Mouse (Mus musculus) lung, adult 2 months (tissue): ENCODE measurements around the gene Inpp4b. TPM values are rescaled to one million over a fixed set of nuclear protein-coding genes. Genes with fewer than 3 reads are reported as not detected.

Experiments
- DNase-seq: peaks from one replicate; pipeline ENCODE4 v3.0.0; 2022
- H3K4me1 ChIP-seq: fragments of 200-500 bp; 2 replicates; pipeline ENCODE4 v1.6.1; 2011; ENCODE audit warnings: low read length; ENCODE audit not compliant: control insufficient read depth, insufficient read depth
- H3K4me3 ChIP-seq: fragments of 200-500 bp; replicated peaks from 2 replicates; pipeline ENCODE3; 2011; ENCODE audit warnings: low read depth, mild to moderate bottlenecking, control low read depth, low read length; ENCODE audit errors: extremely low read depth
- CTCF ChIP-seq: fragments of 200-500 bp; IDR thresholded peaks from 2 replicates; pipeline ENCODE4 v1.5.1; 2011; ENCODE audit warnings: mild to moderate bottlenecking, low read length, control low read depth; ENCODE audit not compliant: insufficient read depth
- POLR2A ChIP-seq: fragments of 200-500 bp; IDR thresholded peaks from 2 replicates; pipeline ENCODE4 v1.6.1; 2011; ENCODE audit warnings: low read depth, mild to moderate bottlenecking, control low read depth, low read length, borderline replicate concordance; ENCODE audit errors: extremely low read depth
- WGBS: fragments of 180-500 bp; shearing (Covaris S2); methylation state at CpG from one replicate; pipeline ENCODE4 v1.1.7; 2018; 5-methylcytosine and 5-hydroxymethylcytosine counted together
- polyA plus RNA-seq: library from polyadenylated mRNA; depleted of rRNA; stranded (reverse); fragments of >200 nt; gene quantifications from 2 replicates; pipeline ENCODE4 v1.2.3, GENCODE M21; 2012

Inpp4b gene
- polyA plus RNA-seq, 1 experiment = 2.6 TPM

DNA sequence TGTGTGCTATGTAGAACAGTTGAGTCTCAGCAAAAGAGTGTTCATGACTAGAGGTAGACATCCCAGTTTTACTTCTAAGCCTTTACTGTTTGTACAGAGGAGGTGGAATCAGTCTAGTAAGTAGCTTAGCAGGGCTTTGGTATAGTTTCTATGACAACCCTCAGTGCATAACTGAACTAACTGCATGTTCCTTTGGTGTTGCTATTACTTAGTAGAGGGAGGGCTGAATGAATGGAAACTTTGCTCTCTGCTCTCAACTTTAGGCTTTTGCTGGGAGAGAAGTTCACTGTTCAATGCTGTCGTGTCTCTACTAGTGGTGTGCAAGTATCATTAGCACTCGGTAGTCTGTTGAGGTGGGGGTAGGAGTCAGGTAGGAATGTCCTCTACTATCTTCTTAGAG lies 393.3 kb downstream of the Inpp4b start:
- Histone ChIP-seq H3K4me1 (no peaks in the 10 kb centered on the region), H3K4me3 (no peak overlapping the region)
- 82% methylated on average over 2 of the region's 2 CpGs for WGBS
- no peak for TF ChIP-seq POLR2A
- TF ChIP-seq CTCF = no peak
- no peak for DNase-seq

DNA sequence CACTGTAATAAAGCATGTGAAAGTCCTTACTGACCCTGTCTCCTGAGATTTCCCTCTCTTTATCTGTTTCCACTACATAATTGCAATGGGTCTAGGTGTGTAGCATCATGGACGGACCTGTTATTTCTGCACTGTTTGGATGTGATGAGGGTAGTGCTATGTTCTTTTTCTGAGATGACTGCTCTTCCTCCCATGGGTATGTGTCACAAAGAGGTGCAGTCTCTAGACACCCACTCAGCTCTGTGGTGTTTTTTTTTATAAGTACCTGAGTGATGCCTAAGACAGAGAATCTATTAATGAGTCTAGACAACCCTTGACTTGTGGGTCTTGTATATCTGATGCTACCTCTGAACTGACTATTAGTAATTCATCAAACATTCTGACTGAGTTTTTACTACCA lies 393.7 kb downstream of the Inpp4b start:
- WGBS = 95% methylated on average over 1 of the region's 1 CpGs

DNA sequence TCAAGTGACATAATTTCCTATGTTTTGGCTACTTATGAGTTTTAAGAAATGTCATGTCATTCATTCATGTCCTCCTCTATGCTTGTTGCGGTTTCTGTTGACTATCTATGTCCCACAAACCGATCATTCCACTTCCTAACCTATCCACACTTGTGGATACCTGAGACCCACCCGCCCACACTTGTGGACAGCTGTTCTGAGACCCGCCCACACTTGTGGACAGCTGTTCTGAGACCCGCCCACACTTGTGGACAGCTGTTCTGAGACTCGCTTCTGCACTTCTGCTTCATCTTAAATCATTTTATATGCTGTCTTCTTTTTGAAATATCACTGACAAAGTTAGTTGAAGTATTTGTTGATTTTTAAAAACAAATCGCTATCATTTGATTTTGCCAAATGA lies 400.2 kb downstream of the Inpp4b start:
- WGBS = 83% methylated on average over 7 of the region's 7 CpGs
- no peaks in the 10 kb centered on the region for H3K4me1 ChIP-seq
- DNase-seq = no peak
- no peak for TF ChIP-seq CTCF
- TF ChIP-seq POLR2A = no peak
- no peak overlapping the region for H3K4me3 ChIP-seq

More for the DNA sequence above, 393.7 kb downstream of the Inpp4b start:
- DNase-seq = no peak
- Histone ChIP-seq H3K4me1 (no peaks in the 10 kb centered on the region), H3K4me3 (no peak overlapping the region)
- no peak for TF ChIP-seq CTCF
- TF ChIP-seq POLR2A = no peak

DNA sequence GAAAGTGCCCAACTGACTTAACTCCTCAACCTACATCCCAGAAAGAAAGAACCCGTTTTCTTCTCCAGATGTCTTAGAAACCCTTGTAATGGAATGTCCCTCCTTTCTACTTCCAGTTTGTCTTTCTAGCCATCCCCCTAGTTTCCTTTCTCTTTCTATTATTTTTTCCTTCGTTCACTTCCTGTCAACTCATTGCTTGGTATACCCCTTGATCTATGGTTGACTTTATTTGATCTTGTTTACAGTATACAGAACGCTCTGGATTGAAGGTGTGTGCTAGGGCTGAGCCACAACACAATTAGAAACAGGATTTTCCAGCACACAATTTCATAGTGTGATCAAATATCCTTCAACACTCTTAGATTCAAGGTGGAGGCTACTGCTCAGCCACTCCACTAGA lies 400.7 kb downstream of the Inpp4b start:
- no peak for TF ChIP-seq CTCF
- no peak for TF ChIP-seq POLR2A
- no peak for DNase-seq
- Histone ChIP-seq H3K4me1 (no peaks in the 10 kb centered on the region), H3K4me3 (no peak overlapping the region)
- WGBS = 67% methylated on average over 3 of the region's 3 CpGs

DNA sequence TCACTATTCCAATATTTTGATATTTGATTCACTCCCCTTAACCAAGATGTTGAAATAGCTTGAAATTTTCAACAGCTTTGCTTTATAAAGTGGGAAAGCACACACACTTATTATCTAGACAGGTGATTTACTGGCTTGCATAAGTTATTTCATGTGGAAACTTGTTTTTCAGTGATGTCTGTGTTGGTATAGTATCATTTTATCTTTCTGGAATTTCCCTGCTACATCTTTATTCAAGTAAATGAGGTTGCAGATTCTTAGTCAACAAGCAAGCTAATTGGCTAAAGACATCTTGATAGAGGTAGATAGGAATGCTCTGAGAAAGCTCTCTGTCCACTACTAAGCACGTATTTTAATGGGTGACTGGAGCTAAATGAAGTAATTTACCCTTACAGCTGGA lies 403.1 kb downstream of the Inpp4b start:
- TF ChIP-seq CTCF (no peak), POLR2A (no peak)
- H3K4me1 ChIP-seq = no peaks in the 10 kb centered on the region
- 83% methylated on average over 1 of the region's 1 CpGs for WGBS
- H3K4me3 ChIP-seq = no peak overlapping the region
- no peak for DNase-seq

DNA sequence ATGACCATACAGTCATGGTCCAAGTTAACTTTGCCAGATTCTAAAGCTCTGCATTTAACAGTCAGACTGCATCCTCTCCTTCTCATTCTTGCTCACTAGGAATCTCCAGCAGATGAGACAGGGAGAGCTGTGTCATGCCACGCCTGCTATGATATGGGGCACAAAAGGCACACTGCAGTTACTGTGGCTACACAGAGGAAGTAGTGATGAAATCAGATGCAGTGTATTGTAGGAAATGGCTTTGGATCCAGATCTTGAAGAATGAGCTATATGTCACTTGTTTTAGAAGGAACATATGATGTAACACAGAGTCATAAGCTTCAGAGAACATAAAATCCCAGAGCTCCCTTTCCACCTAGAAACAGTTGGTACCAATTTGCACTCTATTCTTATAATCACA lies 408.8 kb downstream of the Inpp4b start:
- no peaks in the 10 kb centered on the region for H3K4me1 ChIP-seq
- no peak overlapping the region for H3K4me3 ChIP-seq
- TF ChIP-seq CTCF (no peak), POLR2A (no peak)
- WGBS = 72% methylated on average over 1 of the region's 1 CpGs
- DNase-seq = no peak

DNA sequence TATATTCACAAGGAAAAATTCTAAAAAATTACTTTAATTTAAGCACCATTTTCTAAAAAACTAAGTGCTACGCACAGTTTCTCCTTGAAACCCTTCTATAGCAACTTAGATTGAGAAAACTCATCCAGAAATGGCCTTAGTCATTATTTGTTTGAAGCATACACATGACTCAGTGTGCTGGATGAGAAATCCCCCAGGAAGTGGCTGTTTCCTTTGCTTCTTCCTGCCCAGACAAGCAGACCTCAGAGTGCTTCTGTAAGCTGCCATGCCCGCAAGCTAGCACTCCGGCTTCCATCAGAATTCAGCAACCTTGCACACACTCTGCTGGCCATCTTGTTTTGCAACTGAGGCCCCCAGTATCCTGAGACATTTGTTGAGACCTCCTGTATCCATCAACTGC lies 414.3 kb downstream of the Inpp4b start:
- no peak for TF ChIP-seq POLR2A
- no peak for DNase-seq
- no peaks in the 10 kb centered on the region; the same call in 1 of the 2 replicates for H3K4me1 ChIP-seq
- no peak overlapping the region for H3K4me3 ChIP-seq
- 49% methylated on average over 3 of the region's 3 CpGs for WGBS

DNA sequence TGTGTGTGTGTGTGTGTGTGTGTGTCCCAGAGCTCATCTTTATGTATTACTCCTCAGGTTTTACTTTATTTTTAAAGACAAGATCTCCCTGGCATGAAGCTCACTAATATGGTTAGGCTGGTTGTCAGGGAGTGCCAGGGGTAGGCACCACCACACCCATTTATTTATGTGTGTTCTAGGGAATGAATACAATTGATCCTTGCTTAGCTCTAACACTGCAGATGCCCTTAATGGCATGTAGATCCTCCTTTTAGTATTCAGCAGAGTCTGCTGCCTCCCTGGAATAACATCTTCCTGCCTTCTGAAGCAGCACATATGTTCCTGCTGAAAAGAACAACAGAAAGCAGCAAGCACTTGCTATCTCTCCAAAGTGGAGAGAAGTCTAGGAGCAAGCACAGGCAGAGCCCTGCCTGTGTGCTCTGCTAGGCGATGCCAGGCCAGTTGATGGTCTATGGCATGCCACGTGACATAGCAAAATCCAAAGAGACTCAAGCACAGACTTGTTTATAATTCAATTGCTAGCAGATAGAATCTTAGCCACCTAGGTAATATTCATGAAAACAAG lies 415.3 kb downstream of the Inpp4b start:
- 91% methylated on average over 2 of the region's 2 CpGs for WGBS
- DNase-seq = no peak
- Histone ChIP-seq H3K4me1 (no peaks in the 10 kb centered on the region; the same call in 1 of the 2 replicates), H3K4me3 (no peak overlapping the region)
- TF ChIP-seq POLR2A (no peak), CTCF (no peak)

DNA sequence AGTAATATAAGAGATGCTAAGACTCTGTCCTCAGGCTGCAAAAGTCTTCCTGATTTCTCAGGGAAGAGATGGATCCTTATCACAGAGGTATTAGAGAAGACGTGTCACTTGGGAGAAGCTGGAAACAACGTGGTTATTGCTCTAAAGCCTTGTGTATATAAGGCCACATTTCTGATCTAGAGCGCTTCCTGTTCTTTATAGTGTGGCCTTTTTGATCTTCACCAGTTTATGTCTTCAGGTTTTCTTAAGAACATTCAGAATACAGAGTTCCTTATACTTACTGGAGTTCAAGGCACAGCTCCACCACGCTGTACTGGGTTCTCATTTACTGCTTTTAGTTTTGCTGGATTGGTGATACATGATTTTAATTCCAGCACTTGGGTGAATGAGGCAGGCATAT lies 419.1 kb downstream of the Inpp4b start:
- no peak for TF ChIP-seq CTCF
- no peak for TF ChIP-seq POLR2A
- H3K4me1 ChIP-seq = no peaks in the 10 kb centered on the region; the same call in 1 of the 2 replicates
- no peak for DNase-seq
- no peak overlapping the region for H3K4me3 ChIP-seq
- WGBS = 63% methylated on average over 4 of the region's 4 CpGs

DNA sequence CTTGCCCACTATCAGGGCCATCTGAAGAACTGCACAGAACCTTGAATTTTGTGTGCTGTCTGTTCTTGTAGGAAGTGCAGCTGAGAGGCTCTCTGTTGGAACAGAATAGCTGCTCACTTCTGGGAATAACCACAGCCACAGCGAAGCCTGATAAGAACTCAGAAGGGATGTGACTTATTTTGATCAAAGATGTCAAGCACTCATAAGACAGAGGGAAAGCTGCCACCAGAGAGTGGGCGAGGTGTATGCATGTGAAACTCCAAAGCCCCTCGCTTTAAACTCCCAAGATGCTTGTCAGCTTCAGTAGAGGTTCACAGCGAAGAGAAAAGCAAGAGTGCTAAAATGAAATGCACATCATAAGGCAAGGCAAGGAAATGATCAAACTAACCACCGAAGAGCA lies 423.7 kb downstream of the Inpp4b start:
- DNase-seq = no peak
- TF ChIP-seq POLR2A = no peak
- TF ChIP-seq CTCF = no peak
- 85% methylated on average over 5 of the region's 5 CpGs for WGBS
- H3K4me3 ChIP-seq = no peak overlapping the region
- peaks cover 8% of the 10 kb centered on the region for H3K4me1 ChIP-seq
